In the genomic region with DNA sequence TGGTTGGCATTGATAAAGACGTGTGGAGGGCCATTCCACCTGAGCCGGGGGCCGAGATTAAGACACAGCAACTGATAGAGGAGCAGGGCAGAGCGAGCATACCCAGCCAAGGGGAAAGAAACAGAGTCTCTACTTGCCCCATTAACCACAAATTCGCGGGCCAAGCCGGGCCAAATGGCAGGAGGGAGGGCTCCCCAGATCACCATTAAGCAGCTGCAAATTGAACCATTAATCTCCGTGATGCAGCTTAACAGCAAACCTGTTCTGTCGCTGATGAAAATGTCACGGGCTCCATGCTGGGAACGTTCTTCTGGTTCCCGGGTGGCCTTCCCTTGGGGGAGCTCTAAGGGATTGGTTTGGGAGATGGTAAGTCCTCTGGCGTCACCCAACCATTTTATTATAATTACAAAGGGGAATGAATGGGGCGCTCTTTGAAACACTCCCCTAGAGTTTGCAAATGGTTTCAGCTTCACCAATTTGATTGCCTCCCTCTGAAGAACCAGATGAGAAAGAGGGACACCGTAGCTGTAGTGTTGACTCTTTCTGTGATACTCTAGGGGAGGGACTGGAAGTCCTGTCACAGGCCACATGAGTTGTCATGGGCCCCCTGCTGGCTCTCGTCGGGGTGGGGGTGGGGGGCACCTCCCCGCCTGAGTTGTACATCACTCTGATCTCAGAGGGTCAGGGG, we compare ENCODE assay signal across 13 mouse cellular contexts.
A peak's percentile ranks its signal among the peaks of the same experiment; 100 is the strongest.
DNase-seq lines count a peak whose midpoint lies in the region; ATAC-seq and TF ChIP-seq lines count a peak whose summit lies in the region.
"Had no signal": no experiment of that assay in that cellular context is flagged by ENCODE, and none has a peak within 500 bp of the region (broad histone marks: within the 10 kb centered on the region; RNA-seq: fewer than 3 reads in every experiment).

No protein-coding gene starts in this region.

- ATAC-seq in kidney, embryonic 15.5 days (replicated peaks; ENCODE audit: low FRiP score): peak; percentile 69
- ATAC-seq in megakaryocyte progenitor cell, adult 5-6 weeks (replicated peaks; ENCODE audit: poor library complexity): peak; percentile 23; the same call in 1 of the 2 replicates
- ATAC-seq in lung, postnatal 0 days: no peak
- no peak for ATAC-seq in intestine, embryonic 15.5 days
- ATAC-seq: liver, postnatal 0 days had no signal

- H3K4me3 ChIP-seq in kidney, embryonic 15.5 days (replicated peaks): no peak overlapping the region
- no peak overlapping the region for H3K4me3 ChIP-seq in kidney, adult 2 months (ENCODE audit: insufficient read depth, low read depth, low read length)
- peak overlapping the region; percentile 49 for H3K4me3 ChIP-seq in E14TG2a.4 (replicated peaks; ENCODE audit: low read length)
- H3K4me3 ChIP-seq in lung, postnatal 0 days (ENCODE audit: low read depth, low read length): no peak overlapping the region
- H3K4me3 ChIP-seq in intestine, embryonic 15.5 days (replicated peaks): no peak overlapping the region
- H3K4me3 ChIP-seq: heart, embryonic 13.5 days had no signal

- no peak for DNase-seq in kidney, adult 2 months
- DNase-seq in brain, embryonic 14.5 days (ENCODE audit: low read depth): peak; percentile 38
- no peak for DNase-seq in lung, postnatal 0 days (ENCODE audit: low spot score)
- DNase-seq: adrenal gland, postnatal 14 days; heart, postnatal 4 days; kidney, adult 9 months; liver, postnatal 0 days; right cerebral cortex, postnatal 4 days had no signal

- H3K4me1 ChIP-seq in kidney, embryonic 15.5 days: peaks cover 34% of the 10 kb centered on the region
- H3K4me1 ChIP-seq in kidney, adult 2 months (ENCODE audit: control insufficient read depth, insufficient read depth, low read length): no peaks in the 10 kb centered on the region
- H3K4me1 ChIP-seq in E14TG2a.4 (replicated peaks; ENCODE audit: low read depth, low read length): peaks cover 33% of the 10 kb centered on the region
- H3K4me1 ChIP-seq in lung, postnatal 0 days (ENCODE audit: insufficient read depth, low read depth, low read length): peaks cover 4% of the 10 kb centered on the region
- peaks cover 16% of the 10 kb centered on the region for H3K4me1 ChIP-seq in intestine, embryonic 15.5 days (replicated peaks)

- no peak for TF ChIP-seq EP300 in lung, postnatal 0 days (IDR thresholded peaks at IDR 0.05)

- no peak overlapping the region for H3K9ac ChIP-seq in kidney, embryonic 15.5 days
- no peak overlapping the region for H3K9ac ChIP-seq in lung, postnatal 0 days (replicated peaks; ENCODE audit: low read depth)
- H3K9ac ChIP-seq in intestine, embryonic 15.5 days: no peak overlapping the region
- H3K9ac ChIP-seq: heart, embryonic 13.5 days; liver, postnatal 0 days had no signal

- TF ChIP-seq CTCF in kidney, adult 2 months (conservative IDR thresholded peaks at IDR 0.05; ENCODE audit: insufficient read depth, insufficient read length, low read depth, low read length): no peak
- no peak for TF ChIP-seq CTCF in E14TG2a.4 (conservative IDR thresholded peaks at IDR 0.05; ENCODE audit: low read length)
- no peak for TF ChIP-seq CTCF in brain, embryonic 14.5 days (IDR thresholded peaks at IDR 0.05; ENCODE audit: borderline replicate concordance, extremely low read depth, insufficient read depth, insufficient read length)
- no peak for TF ChIP-seq CTCF in lung, postnatal 0 days (IDR thresholded peaks at IDR 0.05)

- no peaks in the 10 kb centered on the region for H3K9me3 ChIP-seq in kidney, embryonic 15.5 days (replicated peaks)
- H3K9me3 ChIP-seq in E14TG2a.4 (ENCODE audit: low read length): no peaks in the 10 kb centered on the region
- no peaks in the 10 kb centered on the region for H3K9me3 ChIP-seq in lung, postnatal 0 days (ENCODE audit: low read length)
- H3K9me3 ChIP-seq in intestine, embryonic 15.5 days: no peaks in the 10 kb centered on the region
- H3K9me3 ChIP-seq: heart, embryonic 13.5 days had no signal

- H3K4me2 ChIP-seq in kidney, embryonic 15.5 days: peak overlapping the region; percentile 41
- H3K4me2 ChIP-seq in lung, postnatal 0 days (replicated peaks; ENCODE audit: low read depth, low read length): no peak overlapping the region
- no peak overlapping the region for H3K4me2 ChIP-seq in intestine, embryonic 15.5 days (replicated peaks)
- H3K4me2 ChIP-seq: heart, embryonic 13.5 days had no signal

- H3K27me3 ChIP-seq in kidney, embryonic 15.5 days: 0 out of 2 replicates have a peak, but pooled peaks cover 5% of the 10 kb centered on the region
- H3K27me3 ChIP-seq in kidney, adult 2 months (replicated peaks; ENCODE audit: control insufficient read depth, insufficient read depth, low read length): no peaks in the 10 kb centered on the region
- peaks cover 24% of the 10 kb centered on the region for H3K27me3 ChIP-seq in E14TG2a.4 (ENCODE audit: insufficient read depth, low read length)
- H3K27me3 ChIP-seq in lung, postnatal 0 days (replicated peaks; ENCODE audit: insufficient read depth, low read length): no peaks in the 10 kb centered on the region
- H3K27me3 ChIP-seq in intestine, embryonic 15.5 days (replicated peaks): no peaks in the 10 kb centered on the region

- H3K36me3 ChIP-seq in kidney, embryonic 15.5 days: no peaks in the 10 kb centered on the region
- no peaks in the 10 kb centered on the region for H3K36me3 ChIP-seq in kidney, adult 2 months (ENCODE audit: control insufficient read depth, insufficient read depth, low read length)
- no peaks in the 10 kb centered on the region for H3K36me3 ChIP-seq in E14TG2a.4 (ENCODE audit: insufficient read depth, low read length)
- no peaks in the 10 kb centered on the region for H3K36me3 ChIP-seq in lung, postnatal 0 days (ENCODE audit: insufficient read depth, low read length)
- H3K36me3 ChIP-seq in intestine, embryonic 15.5 days: no peaks in the 10 kb centered on the region
- H3K36me3 ChIP-seq: heart, embryonic 13.5 days had no signal

- H3K27ac ChIP-seq in kidney, embryonic 15.5 days: peak overlapping the region; percentile 37
- no peak overlapping the region for H3K27ac ChIP-seq in kidney, adult 2 months (ENCODE audit: insufficient read depth, low read depth, low read length)
- H3K27ac ChIP-seq in lung, postnatal 0 days (ENCODE audit: low read length): no peak overlapping the region
- H3K27ac ChIP-seq in intestine, embryonic 15.5 days: no peak overlapping the region
- H3K27ac ChIP-seq: heart, embryonic 13.5 days had no signal

- 24% methylated on average over 18 of the region's 18 CpGs for WGBS in kidney, embryonic 15.5 days
- WGBS in kidney, adult 2 months: 34% methylated on average over 18 of the region's 18 CpGs
- WGBS in lung, postnatal 0 days: 55% methylated on average over 18 of the region's 18 CpGs
- 55% methylated on average over 18 of the region's 18 CpGs for WGBS in intestine, embryonic 15.5 days

- TF ChIP-seq POLR2A in kidney, adult 2 months (IDR thresholded peaks at IDR 0.05; ENCODE audit: low read depth, low read length): no peak
- TF ChIP-seq POLR2A in brain, embryonic 14.5 days (IDR thresholded peaks at IDR 0.05; ENCODE audit: borderline replicate concordance, extremely low read depth, insufficient read depth, insufficient read length, poor library complexity, severe bottlenecking): no peak

Comparison
In these comparisons a context has a peak if more than half of its experiments do, and no peak if none do; other contexts are left out.
1. ATAC-seq: peak in kidney, embryonic 15.5 days (single experiment) and megakaryocyte progenitor cell, adult 5-6 weeks (single experiment); none in lung, postnatal 0 days (single experiment) and intestine, embryonic 15.5 days (single experiment).